Mouse (Mus musculus) embryonic facial prominence, embryonic 11.5 days (tissue): ENCODE measurements around the gene Aph1a. TPM values are rescaled to one million over a fixed set of nuclear protein-coding genes. Genes with fewer than 3 reads are reported as not detected.
A peak's percentile ranks its signal among the peaks of the same experiment; 100 is the strongest.

Experiments
- ATAC-seq: fragments of 200-750 bp; cut with Nextera tagmentation; replicated peaks from 2 replicates; pipeline ENCODE4 v1.8.0; 2017; ENCODE audit warnings: low read depth; ENCODE audit not compliant: insufficient number of reproducible peaks, low FRiP score, low TSS enrichment
- DNase-seq: peaks from one replicate; pipeline ENCODE4 v3.0.0-alpha.2; 2015; ENCODE audit warnings: low spot score
- H3K27ac ChIP-seq: fragments of 300-500 bp; sonication (generic); replicated peaks from 2 replicates; pipeline ENCODE4 v1.5.1; 2014; ENCODE audit warnings: mild to moderate bottlenecking, low read depth, low read length, control low read depth
- H3K27me3 ChIP-seq: fragments of 300-500 bp; sonication (generic); 2 replicates; pipeline ENCODE4 v1.6.1; 2014; ENCODE audit warnings: mild to moderate bottlenecking, low read length, moderate library complexity, mixed read lengths; ENCODE audit not compliant: control insufficient read depth, insufficient read depth
- H3K36me3 ChIP-seq: fragments of 300-500 bp; sonication (generic); replicated peaks from 2 replicates; pipeline ENCODE4 v1.6.1; 2014; ENCODE audit warnings: low read depth, mild to moderate bottlenecking, low read length, moderate library complexity, mixed read lengths; ENCODE audit not compliant: control insufficient read depth, insufficient read depth
- H3K4me1 ChIP-seq: fragments of 300-500 bp; sonication (generic); 2 replicates; pipeline ENCODE4 v1.6.1; 2014; ENCODE audit warnings: low read length, mixed read lengths; ENCODE audit not compliant: control insufficient read depth, insufficient read depth
- H3K4me2 ChIP-seq: fragments of 300-500 bp; sonication (generic); 2 replicates; pipeline ENCODE4 v1.6.1; 2014; ENCODE audit warnings: low read depth, mild to moderate bottlenecking, control low read depth, low read length, moderate library complexity
- H3K4me3 ChIP-seq: fragments of 300-500 bp; sonication (generic); 2 replicates; pipeline ENCODE4 v1.5.1; 2014; ENCODE audit warnings: low read depth, low read length, control low read depth
- H3K9ac ChIP-seq: fragments of 300-500 bp; sonication (generic); replicated peaks from 2 replicates; pipeline ENCODE4 v1.6.1; 2014; ENCODE audit warnings: mild to moderate bottlenecking, control low read depth, low read length
- H3K9me3 ChIP-seq: fragments of 300-500 bp; sonication (generic); replicated peaks from 2 replicates; pipeline ENCODE4 v1.6.1; 2016; ENCODE audit warnings: mild to moderate bottlenecking, low read length, inconsistent platforms, mixed read lengths; ENCODE audit not compliant: control insufficient read depth
- WGBS: fragments of 180-500 bp; shearing (Covaris S2); extraction: QIAGEN DNeasy Blood & Tissue Kit; methylation state at CpG from one replicate; pipeline ENCODE4 v1.1.7; 2014; 5-methylcytosine and 5-hydroxymethylcytosine counted together
- polyA plus RNA-seq: library from polyadenylated mRNA; unstranded; fragments of >200 nt; fragmentation: Nextera tagmentation; extraction: Ambion mirVana; gene quantifications from 2 replicates; pipeline ENCODE4 v1.2.1, GENCODE M21; 2014

Aph1a gene
- polyA plus RNA-seq, 1 experiment from 2014 or later, result 31.8 TPM

GRCm38 (mm10) chr3:95861216-95861615 lies 32.6 kb upstream of the Aph1a start:
- 74% methylated on average over 10 of the region's 10 CpGs for WGBS

GRCm38 (mm10) chr3:95861796-95862195 lies 32.0 kb upstream of the Aph1a start:
- no peak overlapping the region for H3K27ac ChIP-seq
- no peak overlapping the region for H3K9ac ChIP-seq
- no peaks in the 10 kb centered on the region for H3K9me3 ChIP-seq
- H3K4me1 ChIP-seq, result no peaks in the 10 kb centered on the region
- H3K27me3 ChIP-seq, result no peaks in the 10 kb centered on the region
- 50% methylated on average over 2 of the region's 2 CpGs for WGBS
- H3K4me3 ChIP-seq, result no peak overlapping the region
- no peak overlapping the region for H3K4me2 ChIP-seq
- 0 out of 2 replicates have a peak, but pooled peaks cover 2% of the 10 kb centered on the region for H3K36me3 ChIP-seq
- ATAC-seq (0 out of 2 replicates have a peak, but pooled peaks have one; percentile 66), DNase-seq (peak; percentile 87)

More at GRCm38 (mm10) chr3:95861216-95861615, 32.6 kb upstream of the Aph1a start:
- H3K27ac ChIP-seq, result no peak overlapping the region
- H3K4me1 ChIP-seq, result no peaks in the 10 kb centered on the region
- DNase-seq (no peak), ATAC-seq (no peak)
- no peaks in the 10 kb centered on the region for H3K27me3 ChIP-seq
- no peak overlapping the region for H3K4me3 ChIP-seq
- no peak overlapping the region for H3K9ac ChIP-seq
- no peaks in the 10 kb centered on the region for H3K9me3 ChIP-seq
- no peak overlapping the region for H3K4me2 ChIP-seq
- 0 out of 2 replicates have a peak, but pooled peaks cover 2% of the 10 kb centered on the region for H3K36me3 ChIP-seq

DNA sequence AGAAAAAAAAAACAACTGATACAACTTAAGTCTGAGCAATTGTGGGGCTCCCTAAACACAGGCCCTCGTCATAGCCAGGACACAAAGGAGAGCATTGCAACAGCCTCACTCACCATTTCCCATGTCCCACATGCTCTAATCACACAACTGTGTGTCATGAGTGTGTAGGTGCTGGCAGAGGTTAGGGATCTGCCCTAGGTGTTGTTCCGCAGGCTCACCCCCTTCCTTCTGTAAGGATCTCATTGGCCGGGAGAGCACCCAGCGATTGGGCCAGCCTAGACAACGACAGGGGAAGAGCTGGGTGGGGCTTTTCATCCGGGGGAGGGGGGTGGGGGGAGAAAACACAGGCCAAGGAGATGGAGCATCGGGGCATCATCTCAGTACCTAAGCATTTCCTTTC lies 30.2 kb upstream of the Aph1a start:
- WGBS, result 78% methylated on average over 7 of the region's 7 CpGs

GRCm38 (mm10) chr3:95865050-95865449 lies 28.7 kb upstream of the Aph1a start:
- DNase-seq, result no peak
- H3K27me3 ChIP-seq, result no peaks in the 10 kb centered on the region
- H3K36me3 ChIP-seq, result 0 out of 2 replicates have a peak, but pooled peaks cover 2% of the 10 kb centered on the region
- H3K4me1 ChIP-seq, result no peaks in the 10 kb centered on the region
- no peaks in the 10 kb centered on the region for H3K9me3 ChIP-seq
- H3K27ac ChIP-seq, result no peak overlapping the region
- no peak for ATAC-seq
- no peak overlapping the region for H3K9ac ChIP-seq
- WGBS, result 94% methylated on average over 5 of the region's 5 CpGs
- H3K4me2 ChIP-seq, result no peak overlapping the region
- H3K4me3 ChIP-seq, result no peak overlapping the region

More for the DNA sequence above, 30.2 kb upstream of the Aph1a start:
- Histone ChIP-seq H3K9me3 (no peaks in the 10 kb centered on the region), H3K36me3 (0 out of 2 replicates have a peak, but pooled peaks cover 2% of the 10 kb centered on the region), H3K4me1 (no peaks in the 10 kb centered on the region), H3K4me3 (no peak overlapping the region), H3K27ac (no peak overlapping the region), H3K4me2 (no peak overlapping the region), H3K9ac (no peak overlapping the region), H3K27me3 (no peaks in the 10 kb centered on the region)
- DNase-seq, result no peak
- ATAC-seq, result no peak

- H3K4me2 ChIP-seq, result no peak overlapping the region
- no peak for DNase-seq
- ATAC-seq, result no peak
- no peaks in the 10 kb centered on the region for H3K9me3 ChIP-seq
- no peak overlapping the region for H3K4me3 ChIP-seq
- H3K36me3 ChIP-seq, result 0 out of 2 replicates have a peak, but pooled peaks cover 2% of the 10 kb centered on the region
- H3K9ac ChIP-seq, result no peak overlapping the region
- no peaks in the 10 kb centered on the region for H3K4me1 ChIP-seq
- H3K27me3 ChIP-seq, result no peaks in the 10 kb centered on the region
- 92% methylated on average over 20 of the region's 20 CpGs for WGBS
- H3K27ac ChIP-seq, result no peak overlapping the region
Measured at GRCm38 (mm10) chr3:95865571-95865970, 28.2 kb upstream of the Aph1a start.

GRCm38 (mm10) chr3:95866071-95866470 lies 27.7 kb upstream of the Aph1a start:
- H3K9ac ChIP-seq, result no peak overlapping the region
- no peak overlapping the region for H3K27ac ChIP-seq
- no peak overlapping the region for H3K4me3 ChIP-seq
- H3K36me3 ChIP-seq, result 0 out of 2 replicates have a peak, but pooled peaks cover 2% of the 10 kb centered on the region
- 92% methylated on average over 5 of the region's 5 CpGs for WGBS
- H3K27me3 ChIP-seq, result no peaks in the 10 kb centered on the region
- H3K4me2 ChIP-seq, result no peak overlapping the region
- no peaks in the 10 kb centered on the region for H3K9me3 ChIP-seq
- no peaks in the 10 kb centered on the region for H3K4me1 ChIP-seq
- ATAC-seq (no peak), DNase-seq (no peak)

DNA sequence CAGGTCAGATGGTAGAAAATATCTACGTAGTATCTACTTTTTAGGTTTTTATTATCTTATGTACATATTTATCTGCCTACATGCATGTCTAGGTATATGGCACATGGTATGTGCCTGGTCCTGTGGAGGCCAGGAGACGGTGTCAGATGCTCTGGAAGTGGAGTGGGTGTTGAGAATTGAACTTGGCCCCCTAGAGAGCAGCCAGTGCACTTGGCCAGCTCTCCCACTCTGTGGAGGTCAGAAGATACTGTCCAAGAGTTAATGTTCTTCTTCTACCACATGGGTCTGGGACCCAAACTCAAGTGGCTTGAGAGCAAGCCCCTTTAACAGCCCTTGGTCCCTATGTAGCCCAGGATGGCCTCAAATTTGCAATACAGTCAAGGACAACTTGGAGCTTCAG lies 26.4 kb upstream of the Aph1a start:
- DNase-seq, result no peak
- no peaks in the 10 kb centered on the region for H3K27me3 ChIP-seq
- 0 out of 2 replicates have a peak, but pooled peaks cover 2% of the 10 kb centered on the region for H3K36me3 ChIP-seq
- H3K27ac ChIP-seq, result no peak overlapping the region
- no peak overlapping the region for H3K4me2 ChIP-seq
- no peak overlapping the region for H3K4me3 ChIP-seq
- no peak for ATAC-seq
- no peaks in the 10 kb centered on the region for H3K9me3 ChIP-seq
- H3K4me1 ChIP-seq, result no peaks in the 10 kb centered on the region
- WGBS, result 88% methylated on average over 2 of the region's 2 CpGs
- no peak overlapping the region for H3K9ac ChIP-seq

- DNase-seq (no peak), ATAC-seq (0 out of 2 replicates have a peak, but pooled peaks have one; percentile 4)
- Histone ChIP-seq H3K9me3 (no peaks in the 10 kb centered on the region), H3K36me3 (no peaks in the 10 kb centered on the region), H3K27me3 (no peaks in the 10 kb centered on the region), H3K9ac (peak overlapping the region; percentile 78), H3K4me2 (peak overlapping the region; percentile 46), H3K4me3 (peak overlapping the region; percentile 68), H3K27ac (peak overlapping the region; percentile 66; the same call in 1 of the 2 replicates), H3K4me1 (no peaks in the 10 kb centered on the region)
- WGBS, result 9% methylated on average over 15 of the region's 15 CpGs
Measured at GRCm38 (mm10) chr3:95870976-95871375, 22.8 kb upstream of the Aph1a start.
